Mouse (Mus musculus): Measurements from ENCODE around the gene Aff4. TPM values are rescaled to one million over a fixed set of nuclear protein-coding genes. Genes with fewer than 3 reads are reported as not detected.

Gene Aff4
- total and polyA plus RNA-seq, 3 experiments, result 19.8 to 50.6 (median 22.1) TPM

DNA sequence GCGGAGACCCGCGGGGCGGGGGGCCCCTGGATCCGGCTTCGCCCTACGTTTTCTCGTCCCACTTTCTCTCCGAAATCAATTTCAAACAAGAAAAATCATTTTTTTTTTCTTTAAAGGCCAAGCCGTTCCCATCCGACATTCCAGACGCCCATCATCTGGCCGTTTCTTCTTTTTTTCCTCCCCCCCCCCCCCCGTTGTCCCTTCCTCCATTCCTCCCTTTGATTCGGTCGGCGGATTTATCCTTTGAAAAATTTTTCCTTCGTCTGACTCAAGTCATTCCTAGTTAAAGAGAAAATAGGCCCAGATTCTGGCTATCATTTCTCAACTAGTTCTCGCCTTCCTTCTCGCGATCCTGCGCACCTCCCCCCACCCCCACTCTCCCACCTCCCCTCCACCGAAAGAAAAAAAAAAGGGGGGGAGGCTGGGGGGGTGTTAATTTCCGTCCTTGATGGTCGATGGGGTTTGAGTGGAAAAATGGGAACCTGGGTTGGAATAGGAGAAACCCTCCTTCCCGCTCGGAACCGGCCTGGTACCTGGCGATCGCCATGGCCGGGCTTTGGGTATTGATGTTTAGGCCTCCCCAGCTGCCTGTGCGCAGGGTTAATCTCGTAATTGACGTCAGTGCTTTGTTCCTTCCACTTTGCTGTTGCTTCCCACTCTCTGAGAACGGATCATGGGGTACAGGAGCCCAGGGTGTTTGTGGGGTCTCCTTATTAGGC lies 750 bp downstream of the Aff4 start:
- Histone ChIP-seq H3K9me3 (replicated peaks; ENCODE audit: low read length) (no peaks in the 10 kb centered on the region), H3K27ac (ENCODE audit: insufficient read depth, low read depth) (peak overlapping the region; percentile 86), H3K79me2 (replicated peaks; ENCODE audit: control insufficient read depth, extremely low read depth, insufficient read depth, poor library complexity, severe bottlenecking) (peaks cover 38% of the 10 kb centered on the region), H3K36me3 (replicated peaks in 1 of 2; ENCODE audit: control insufficient read depth in 1 of 2, insufficient read depth in 1 of 2, low read length in 1 of 2) (peaks cover 5 to 15% of the 10 kb centered on the region in 2 experiments), H3K9ac (ENCODE audit: insufficient read depth, low read depth) (peak overlapping the region; percentile 95), H3K4me1 (ENCODE audit: control insufficient read depth in 1 of 2, insufficient read depth in 2 of 2) (peaks cover 0 to 22% of the 10 kb centered on the region in 2 experiments; a peak in 2 of 4 replicates), H3K4me3 (replicated peaks in 1 of 3; ENCODE audit: low read depth in 2 of 3, low read length in 2 of 3, poor library complexity in 1 of 3) (peak overlapping the region; percentile 77 to 90 (median 88)), H3K27me3 (replicated peaks) (peaks cover 27% of the 10 kb centered on the region), H3K4me2 (ENCODE audit: insufficient read depth, low read depth, poor library complexity, severe bottlenecking) (peak overlapping the region; percentile 99; the same call in 1 of the 2 replicates)
- in situ Hi-C loops (cut with MboI; ENCODE audit: low pct_ligation_motif_present, low pct_unique_long_range_greater_than_20kb, low sequenced_read_pairs) (no loop called here), dilution Hi-C loops (cut with MboI; ENCODE audit: extremely low pct_ligation_motif_present, extremely low pct_unique_long_range_greater_than_20kb, low sequenced_read_pairs) (no loop called here)
- TF ChIP-seq ETS1 (conservative IDR thresholded peaks at IDR 0.05; ENCODE audit: low read depth, low read length), result no peak
- peak; percentile 32; the same call in 1 of the 2 replicates for TF ChIP-seq BHLHE40 (IDR thresholded peaks at IDR 0.05; ENCODE audit: low read depth, low read length)
- TF ChIP-seq POLR2A (IDR thresholded peaks at IDR 0.05; ENCODE audit: low read depth, low read length), result peak; percentile 48
- TF ChIP-seq USF1 (IDR thresholded peaks at IDR 0.05; ENCODE audit: low read depth, low read length), result no peak
- no peak for TF ChIP-seq JUND (conservative IDR thresholded peaks at IDR 0.05; ENCODE audit: low read depth, low read length)
- peak; percentile 65; the same call in 1 of the 2 replicates for TF ChIP-seq KAT2A (IDR thresholded peaks at IDR 0.05; ENCODE audit: insufficient replicate concordance, low read length)
- no peak for TF ChIP-seq TBP (conservative IDR thresholded peaks at IDR 0.05; ENCODE audit: low read depth, low read length)
- TF ChIP-seq SMC3 (IDR thresholded peaks at IDR 0.05; ENCODE audit: low read depth, low read length), result no peak
- peak; percentile 90 for TF ChIP-seq ZNF384 (IDR thresholded peaks at IDR 0.05; ENCODE audit: low read depth, low read length)
- TF ChIP-seq NELFE (IDR thresholded peaks at IDR 0.05; ENCODE audit: low read depth, low read length), result no peak
- peak; percentile 35; the same call in 1 of the 2 replicates for TF ChIP-seq TCF12 (IDR thresholded peaks at IDR 0.05; ENCODE audit: low read depth, low read length)
- no peak for TF ChIP-seq ZKSCAN1 (IDR thresholded peaks at IDR 0.05; ENCODE audit: borderline replicate concordance, low read depth, low read length)
- no peak for TF ChIP-seq CTCF (conservative IDR thresholded peaks at IDR 0.05 in 1 of 2, IDR thresholded peaks at IDR 0.05 in 1 of 2; ENCODE audit: low read depth in 2 of 2, low read length in 2 of 2)
- TF ChIP-seq JUN (IDR thresholded peaks at IDR 0.05; ENCODE audit: insufficient read depth, low read depth, low read length), result peak; percentile 19; the same call in 1 of the 2 replicates
- TF ChIP-seq RCOR1 (conservative IDR thresholded peaks at IDR 0.05; ENCODE audit: low read depth, low read length), result no peak
- TF ChIP-seq RAD21 (IDR thresholded peaks at IDR 0.05; ENCODE audit: low read depth, low read length), result no peak
- no peak; the same call in 1 of the 2 replicates for TF ChIP-seq POLR2AphosphoS2 (IDR thresholded peaks at IDR 0.05; ENCODE audit: low read depth, low read length)
- peak; percentile 37; the same call in 1 of the 2 replicates for TF ChIP-seq MEF2A (IDR thresholded peaks at IDR 0.05; ENCODE audit: borderline replicate concordance, low read depth, low read length)
- TF ChIP-seq USF2 (conservative IDR thresholded peaks at IDR 0.05; ENCODE audit: low read depth, low read length), result no peak
- TF ChIP-seq E2F4 (IDR thresholded peaks at IDR 0.05; ENCODE audit: insufficient replicate concordance, low read depth, low read length), result no peak
- no peak for TF ChIP-seq ZMIZ1 (IDR thresholded peaks at IDR 0.05; ENCODE audit: low read depth, low read length)
- peak; percentile 14; the same call in 1 of the 2 replicates for TF ChIP-seq HCFC1 (IDR thresholded peaks at IDR 0.05; ENCODE audit: low read depth, low read length)
- peak; percentile 49; the same call in 1 of the 2 replicates for TF ChIP-seq NRF1 (IDR thresholded peaks at IDR 0.05; ENCODE audit: low read depth, low read length)
- TF ChIP-seq CHD1 (IDR thresholded peaks at IDR 0.05; ENCODE audit: low read depth, low read length), result no peak
- 0 out of 2 replicates have a peak, but pooled peaks have one; percentile 1 for TF ChIP-seq MYC (IDR thresholded peaks at IDR 0.05; ENCODE audit: low read depth, low read length)
- TF ChIP-seq IRF4 (IDR thresholded peaks at IDR 0.05; ENCODE audit: low read depth, low read length), result peak; percentile 45
- TF ChIP-seq GABPA (IDR thresholded peaks at IDR 0.05; ENCODE audit: insufficient replicate concordance, low read depth, low read length), result no peak
- no peak for TF ChIP-seq PAX5 (IDR thresholded peaks at IDR 0.05; ENCODE audit: low read length)
- TF ChIP-seq ZC3H11A (IDR thresholded peaks at IDR 0.05; ENCODE audit: low read depth, low read length), result no peak
- peak; percentile 99 for TF ChIP-seq CHD2 (IDR thresholded peaks at IDR 0.05; ENCODE audit: low read length)
- TF ChIP-seq ELF1 (IDR thresholded peaks at IDR 0.05; ENCODE audit: low read depth, low read length), result no peak
- peak; percentile 66 for TF ChIP-seq MXI1 (IDR thresholded peaks at IDR 0.05; ENCODE audit: low read depth, low read length)
- TF ChIP-seq MAZ (IDR thresholded peaks at IDR 0.05; ENCODE audit: low read depth, low read length), result peak; percentile 85
- no peak for TF ChIP-seq EP300 (IDR thresholded peaks at IDR 0.05; ENCODE audit: low read length)
- no peak for TF ChIP-seq MAFK (IDR thresholded peaks at IDR 0.05; ENCODE audit: insufficient replicate concordance, low read length)
- TF ChIP-seq SIN3A (IDR thresholded peaks at IDR 0.05; ENCODE audit: low read length), result peak; percentile 34
- TF ChIP-seq MAX (IDR thresholded peaks at IDR 0.05; ENCODE audit: low read length), result no peak
- TF ChIP-seq UBTF (IDR thresholded peaks at IDR 0.05; ENCODE audit: low read depth, low read length), result 0 out of 2 replicates have a peak, but pooled peaks have one; percentile 20
- DNase-seq (ENCODE audit: extremely low read depth), result peak; percentile 75
